Mouse (Mus musculus): ENCODE measurements around the gene Fnbp4.

Fnbp4 gene

GRCm38 (mm10) chr2:90745053-90745678 is at the start of gene Fnbp4:
Gene Fnbp4, plus strand, starts transcription at chr2:90745370.
- peak; percentile 97 for DNase-seq (ENCODE audit: low spot score in 2 of 2)

- no peak for DNase-seq (ENCODE audit: low spot score in 2 of 2)
These were observed 44.2 kb upstream of the Fnbp4 start for GRCm38 (mm10) chr2:90700943-90701342.

GRCm38 (mm10) chr2:90708548-90708947 is 36.6 kb upstream of the Fnbp4 start:
- DNase-seq (ENCODE audit: low spot score in 2 of 2) = no peak

GRCm38 (mm10) chr2:90715555-90716092 is 29.5 kb upstream of the Fnbp4 start:
- DNase-seq (ENCODE audit: low spot score in 2 of 2) = peak; percentile 23 to 66

GRCm38 (mm10) chr2:90717366-90717765 is 27.8 kb upstream of the Fnbp4 start:
- no peak for DNase-seq (ENCODE audit: low spot score in 2 of 2)

GRCm38 (mm10) chr2:90717948-90718347 is 27.2 kb upstream of the Fnbp4 start:
- DNase-seq (ENCODE audit: low spot score in 2 of 2) = no peak

- no peak for DNase-seq (ENCODE audit: low spot score in 2 of 2)
These were observed 18.4 kb upstream of the Fnbp4 start for GRCm38 (mm10) chr2:90726818-90727217.

GRCm38 (mm10) chr2:90735326-90735725 is 9.8 kb upstream of the Fnbp4 start:
- no peak for DNase-seq (ENCODE audit: low spot score in 2 of 2)

- DNase-seq (ENCODE audit: low spot score in 2 of 2) = no peak
These were observed 6.4 kb upstream of the Fnbp4 start for GRCm38 (mm10) chr2:90738801-90739200.

- DNase-seq (ENCODE audit: low spot score in 2 of 2) = no peak
These were observed 5.8 kb upstream of the Fnbp4 start for GRCm38 (mm10) chr2:90739327-90739726.

GRCm38 (mm10) chr2:90739921-90740320 is 5.2 kb upstream of the Fnbp4 start:
- no peak for DNase-seq (ENCODE audit: low spot score in 2 of 2)

- peak in 1 of 2 experiments; percentile 70 for DNase-seq (ENCODE audit: low spot score in 2 of 2)
These were observed 701 bp upstream of the Fnbp4 start for GRCm38 (mm10) chr2:90744285-90745052.

- peak in 1 of 2 experiments; percentile 84 for DNase-seq (ENCODE audit: low spot score in 2 of 2)
These were observed 769 bp downstream of the Fnbp4 start for GRCm38 (mm10) chr2:90745740-90746537.

- no peak for DNase-seq (ENCODE audit: low spot score in 2 of 2)
These were observed 1.3 kb downstream of the Fnbp4 start for GRCm38 (mm10) chr2:90746538-90746865.

GRCm38 (mm10) chr2:90747131-90747530 is 2.0 kb downstream of the Fnbp4 start:
- DNase-seq (ENCODE audit: low spot score in 2 of 2) = no peak

GRCm38 (mm10) chr2:90749676-90750459 is 4.7 kb downstream of the Fnbp4 start:
- DNase-seq (ENCODE audit: low spot score in 2 of 2) = no peak

GRCm38 (mm10) chr2:90753565-90753964 is 8.4 kb downstream of the Fnbp4 start:
- DNase-seq (ENCODE audit: low spot score in 2 of 2) = no peak

- DNase-seq (ENCODE audit: low spot score in 2 of 2) = no peak
These were observed 9.0 kb downstream of the Fnbp4 start for GRCm38 (mm10) chr2:90754188-90754587.

GRCm38 (mm10) chr2:90765123-90765522 is 20.0 kb downstream of the Fnbp4 start:
- DNase-seq (ENCODE audit: low spot score in 2 of 2) = no peak

GRCm38 (mm10) chr2:90781323-90781722 is 36.2 kb downstream of the Fnbp4 start:
- no peak for DNase-seq (ENCODE audit: low spot score in 2 of 2)

GRCm38 (mm10) chr2:90781938-90782337 is 36.8 kb downstream of the Fnbp4 start:
- no peak for DNase-seq (ENCODE audit: low spot score in 2 of 2)

- DNase-seq (ENCODE audit: low spot score in 2 of 2) = no peak
These were observed 37.3 kb downstream of the Fnbp4 start, which contains the start of gene Agbl2 for GRCm38 (mm10) chr2:90782458-90782857. Gene Agbl2, plus strand, starts transcription at chr2:90782727.
